Mouse (Mus musculus): Measurements from ENCODE around the gene Sctr.

Gene Sctr

GRCm38 (mm10) chr1:120109741-120110432, 103.2 kb downstream of the Sctr start:
- DNase-seq, result no peak

DNA sequence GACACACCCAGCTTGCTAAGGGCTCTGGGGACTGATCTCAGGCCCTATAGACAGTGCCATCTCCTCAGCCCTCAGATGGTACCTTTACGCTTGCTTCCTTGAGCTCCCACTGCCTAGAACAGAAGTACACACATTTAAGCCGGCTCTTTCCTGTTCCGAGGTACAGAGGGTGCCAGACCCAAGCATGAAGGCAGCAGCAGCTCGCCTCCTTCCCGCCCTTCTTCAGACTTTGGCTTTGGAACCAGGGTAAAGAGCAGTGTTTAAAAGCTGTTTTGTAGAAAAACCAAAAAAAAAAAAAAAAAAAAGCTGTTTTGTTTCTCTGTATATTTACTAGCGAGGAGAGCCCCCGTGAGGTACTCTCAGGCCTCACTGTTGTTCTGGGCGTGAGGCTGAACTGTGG, 105.1 kb downstream of the Sctr start:
- no peak for DNase-seq

- no peak for DNase-seq
These were observed 105.8 kb downstream of the Sctr start for GRCm38 (mm10) chr1:120112251-120113187.

Data from cerebellum, postnatal 36 days (tissue).